Mouse (Mus musculus): Measurements from ENCODE around the gene Tmem131.
A peak's percentile ranks its signal among the peaks of the same experiment; 100 is the strongest.

The Tmem131 gene

DNA sequence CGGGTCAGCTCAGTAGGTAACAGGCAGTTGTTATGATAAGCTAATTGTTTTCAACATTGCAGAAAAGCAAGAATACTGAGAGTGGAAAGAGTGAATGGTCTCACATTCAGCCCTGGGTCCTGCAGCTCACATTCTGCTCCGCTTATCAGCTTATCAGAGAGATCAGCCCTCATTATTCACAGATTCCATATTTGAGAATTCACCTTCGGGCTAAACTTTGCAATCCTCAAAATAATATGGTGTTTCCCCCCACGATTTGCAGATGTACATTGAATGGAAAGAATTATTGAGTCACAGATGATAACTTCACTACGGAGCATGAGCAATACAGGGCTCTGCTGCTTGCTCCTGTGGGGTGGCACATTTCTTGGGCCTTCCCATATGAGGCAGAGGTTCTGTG, 174.7 kb downstream of the Tmem131 start:
- DNase-seq = no peak

DNA sequence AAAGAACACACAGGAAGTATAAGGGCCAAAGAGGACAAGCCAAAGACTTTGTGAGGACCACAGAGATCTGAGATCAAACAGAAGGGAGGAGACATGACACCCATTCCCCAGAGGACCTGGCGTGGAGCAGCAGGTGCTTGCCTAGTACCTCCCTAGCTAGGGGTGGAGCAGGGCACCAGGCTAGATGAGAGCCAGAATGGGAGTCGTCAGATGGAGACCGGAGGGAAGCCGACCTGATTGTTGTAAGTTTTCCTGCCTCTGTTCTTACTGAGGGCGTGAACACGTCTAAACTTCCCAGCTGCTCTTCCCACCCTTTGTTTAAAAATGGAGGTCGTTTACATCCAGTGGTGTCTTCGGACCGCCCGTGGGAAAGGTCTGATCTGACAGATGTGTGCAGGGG, 176.1 kb downstream of the Tmem131 start:
- no peak for DNase-seq

DNA sequence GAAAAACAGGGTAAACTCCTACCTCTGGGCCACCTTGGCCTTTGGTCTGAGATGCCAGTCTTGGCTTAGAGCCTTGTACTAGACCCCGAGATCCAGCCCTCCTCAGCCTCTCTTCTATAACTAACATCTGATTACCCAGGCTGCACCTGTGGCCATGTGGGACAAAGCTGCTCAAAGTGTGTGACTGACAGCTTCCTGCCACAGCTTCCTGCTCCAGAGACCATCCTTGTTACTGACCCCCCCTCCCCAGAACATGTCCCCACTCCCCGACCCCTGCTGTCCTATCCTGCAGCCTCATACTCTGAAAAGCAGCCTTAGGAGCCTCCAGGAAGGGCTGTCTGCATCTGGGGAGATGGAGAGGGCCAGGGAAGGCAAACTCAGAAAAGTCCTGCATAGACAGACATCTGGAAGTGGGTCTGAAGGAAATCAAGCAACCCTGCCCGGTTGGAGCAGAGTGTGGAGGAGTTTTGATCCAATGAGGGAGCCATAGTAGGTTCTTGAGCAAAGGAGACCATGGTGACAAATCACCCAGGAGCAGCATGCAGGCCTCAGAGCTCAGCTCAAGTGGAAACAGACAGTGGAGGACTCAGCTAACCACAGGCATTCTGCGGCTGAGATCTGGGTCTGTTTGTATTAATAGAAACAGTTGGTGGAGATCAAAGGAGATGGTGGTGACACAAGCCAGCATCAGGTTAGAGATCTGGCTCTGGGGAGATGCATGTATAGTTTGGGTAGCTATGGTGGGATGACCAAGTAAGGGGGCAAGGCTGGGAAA, 176.8 kb downstream of the Tmem131 start:
- no peak for DNase-seq

DNA sequence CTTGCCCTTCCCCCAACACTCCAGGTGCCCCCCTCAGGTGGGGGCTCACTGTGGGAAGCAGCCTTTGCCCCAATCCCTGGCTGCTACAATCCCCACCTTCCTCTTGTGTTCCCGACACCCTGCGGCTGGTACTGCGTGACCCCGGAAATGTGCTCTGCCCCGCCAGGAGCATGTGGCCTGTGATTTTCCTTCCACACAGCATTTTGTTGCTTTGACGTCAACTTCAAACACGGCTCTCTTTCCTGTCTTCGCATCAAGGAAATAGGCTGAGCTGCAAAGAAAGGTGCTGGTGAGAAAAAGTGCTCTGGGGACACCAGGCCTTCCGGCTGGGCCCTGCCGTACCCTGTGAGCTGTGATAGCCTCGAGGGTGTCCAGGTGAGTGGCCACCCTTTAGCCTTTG, 181.9 kb downstream of the Tmem131 start, which contains the start of gene Zap70:
Zap70 (plus strand) TSS at position 231 of the 400 bp plus-strand sequence.
- no peak for DNase-seq

DNA sequence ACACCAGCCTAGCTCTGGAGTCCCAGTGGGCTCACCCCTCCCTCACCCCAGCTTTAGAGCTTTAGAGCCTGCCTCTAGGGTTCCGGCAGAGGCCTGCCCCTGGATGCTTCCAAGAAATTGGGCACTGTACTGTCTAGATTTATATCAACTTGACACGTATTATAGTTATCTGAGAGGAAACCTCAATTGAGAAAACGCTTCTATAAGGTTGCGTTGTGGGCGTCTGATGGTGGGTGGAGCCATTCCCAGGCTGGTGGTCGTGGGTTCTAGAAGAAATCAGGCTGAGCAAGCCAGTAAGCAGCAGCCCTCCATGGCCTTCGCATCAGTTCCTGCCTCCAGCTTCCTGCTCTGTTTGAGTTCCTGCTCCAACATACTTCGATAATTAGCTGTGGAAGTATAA, 182.4 kb downstream of the Tmem131 start:
- DNase-seq = no peak

DNA sequence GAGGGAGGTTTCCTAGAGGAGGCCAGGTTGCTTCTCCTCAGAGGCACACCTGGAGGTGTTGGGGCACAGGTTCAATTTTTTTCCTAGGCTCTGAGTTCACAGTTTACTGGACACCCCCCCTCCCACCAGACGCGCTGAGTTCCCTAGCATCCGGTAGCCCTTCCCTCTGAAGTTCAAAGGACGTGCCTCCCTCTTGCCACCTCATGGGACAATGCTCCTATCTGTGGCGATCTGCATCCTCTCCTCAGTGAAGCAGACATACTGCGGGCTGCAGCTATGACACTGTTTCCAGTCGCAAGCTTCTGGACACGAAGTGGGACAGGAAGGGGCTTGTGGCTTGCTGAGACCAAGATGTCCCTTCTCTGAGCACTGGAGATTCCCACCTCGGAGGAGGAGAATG, 183.1 kb downstream of the Tmem131 start:
- no peak for DNase-seq

DNA sequence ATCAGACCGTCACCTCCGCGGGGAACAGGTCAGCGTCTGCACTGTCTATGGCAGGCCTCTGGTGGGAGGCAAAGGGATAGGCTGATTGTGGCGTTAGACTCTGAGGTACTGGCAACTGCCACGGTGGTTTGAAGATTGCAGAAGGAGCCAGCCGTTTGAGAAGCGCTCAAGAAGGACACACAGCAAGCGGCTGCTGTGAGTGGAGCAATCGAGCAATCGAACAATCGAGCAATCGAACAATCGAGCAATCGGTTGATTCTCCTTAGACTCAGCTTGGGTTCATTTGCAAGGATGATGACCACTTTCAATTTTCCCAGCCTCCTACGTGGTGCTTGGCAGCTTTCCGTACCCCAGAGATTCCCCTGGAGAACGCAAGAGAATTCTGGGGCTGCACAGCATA, 184.4 kb downstream of the Tmem131 start:
- no peak for DNase-seq

DNA sequence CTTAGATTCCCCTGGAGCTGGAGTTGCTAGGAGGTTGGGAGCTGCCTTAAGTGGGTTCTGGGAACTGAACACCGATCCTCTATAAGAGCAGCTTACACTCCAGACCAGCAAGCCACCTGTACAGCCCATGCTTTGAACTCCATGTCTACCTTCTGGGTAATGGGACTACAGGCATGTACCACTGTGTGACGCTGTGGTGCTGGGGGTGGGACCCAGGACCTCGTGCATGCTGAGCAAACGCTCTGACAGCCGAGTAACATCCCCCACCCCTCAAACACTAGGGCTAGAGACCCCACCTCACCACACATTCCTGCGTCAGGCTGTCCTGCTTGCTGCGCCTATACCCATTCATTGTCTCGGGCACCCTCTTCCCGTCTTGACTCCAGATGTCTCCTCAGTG, 184.9 kb downstream of the Tmem131 start:
- no peak for DNase-seq

DNA sequence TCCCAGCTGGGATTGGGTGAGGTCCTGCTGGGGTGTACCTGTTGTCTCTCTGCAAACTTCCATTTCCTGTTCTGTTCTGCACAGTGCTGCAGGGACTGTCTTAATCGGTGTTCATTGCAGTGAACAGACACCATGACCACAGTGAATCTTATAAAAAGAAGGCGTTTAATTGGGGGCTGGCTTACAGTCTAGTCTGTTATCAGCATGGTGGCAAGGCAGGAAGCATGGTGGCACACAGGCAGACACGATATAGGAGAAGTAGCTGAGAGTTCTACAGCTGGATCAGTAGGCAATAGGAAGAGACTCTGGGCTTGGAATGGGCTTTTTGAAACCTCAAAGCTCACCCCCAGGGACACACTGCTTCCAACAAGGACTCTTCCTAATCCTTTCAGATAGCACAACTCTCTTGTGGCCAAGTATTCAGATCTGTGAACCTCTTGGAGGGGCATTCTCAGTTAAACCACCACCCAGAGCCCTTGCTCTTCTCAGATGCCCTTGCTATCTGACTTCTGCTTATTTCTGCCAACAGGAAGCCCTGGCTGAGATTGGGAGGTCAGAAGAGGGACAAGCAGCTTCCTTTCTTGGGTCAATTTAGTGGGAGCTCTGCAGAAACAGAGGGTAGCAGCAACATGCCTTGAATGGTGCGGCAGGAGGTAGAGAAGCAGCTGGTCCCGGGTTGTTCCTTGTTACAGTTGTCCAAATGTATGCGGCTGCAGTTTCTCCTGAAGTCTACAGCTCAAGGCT, 189.4 kb downstream of the Tmem131 start:
- DNase-seq = no peak

DNA sequence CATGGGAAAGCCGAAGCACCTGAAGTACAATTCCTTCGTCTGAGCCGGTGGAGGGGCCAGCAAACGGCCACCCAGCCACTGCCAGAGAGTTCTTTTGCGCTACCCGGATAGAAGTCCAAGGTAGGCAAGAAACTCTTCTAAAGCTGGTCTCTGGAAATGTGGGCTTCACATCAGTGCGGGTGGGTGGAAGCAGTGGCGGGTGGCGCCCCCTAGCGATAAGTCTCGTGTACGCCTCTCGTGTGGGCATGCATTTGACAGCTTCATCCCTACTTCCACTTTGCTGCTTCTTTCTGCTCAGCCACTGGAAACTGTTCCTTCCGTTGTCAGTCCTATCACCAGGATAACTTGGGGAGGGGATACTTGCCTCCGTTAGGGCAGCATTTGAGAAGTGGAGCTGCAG, 197.0 kb downstream of the Tmem131 start:
- peak; percentile 18 for DNase-seq

DNA sequence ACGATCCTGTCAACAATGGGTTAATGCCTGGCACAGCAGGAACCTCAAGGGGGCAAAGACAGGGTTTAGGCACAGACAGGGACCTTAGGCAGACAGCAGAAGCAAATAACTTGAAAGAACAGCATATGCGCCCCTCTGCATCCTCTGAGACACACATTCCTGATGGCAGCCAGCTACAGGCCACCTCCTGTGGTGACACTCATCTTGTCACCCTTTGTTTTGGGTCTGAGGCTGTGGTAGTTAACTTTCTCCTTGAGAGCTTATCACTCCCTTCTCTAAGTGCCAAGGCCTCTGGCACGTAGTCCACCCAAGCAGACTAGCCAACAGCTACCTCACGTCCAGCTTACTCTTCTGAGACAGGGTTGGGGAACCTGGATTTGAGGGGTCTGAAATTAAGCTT, 197.8 kb downstream of the Tmem131 start:
- no peak for DNase-seq

DNA sequence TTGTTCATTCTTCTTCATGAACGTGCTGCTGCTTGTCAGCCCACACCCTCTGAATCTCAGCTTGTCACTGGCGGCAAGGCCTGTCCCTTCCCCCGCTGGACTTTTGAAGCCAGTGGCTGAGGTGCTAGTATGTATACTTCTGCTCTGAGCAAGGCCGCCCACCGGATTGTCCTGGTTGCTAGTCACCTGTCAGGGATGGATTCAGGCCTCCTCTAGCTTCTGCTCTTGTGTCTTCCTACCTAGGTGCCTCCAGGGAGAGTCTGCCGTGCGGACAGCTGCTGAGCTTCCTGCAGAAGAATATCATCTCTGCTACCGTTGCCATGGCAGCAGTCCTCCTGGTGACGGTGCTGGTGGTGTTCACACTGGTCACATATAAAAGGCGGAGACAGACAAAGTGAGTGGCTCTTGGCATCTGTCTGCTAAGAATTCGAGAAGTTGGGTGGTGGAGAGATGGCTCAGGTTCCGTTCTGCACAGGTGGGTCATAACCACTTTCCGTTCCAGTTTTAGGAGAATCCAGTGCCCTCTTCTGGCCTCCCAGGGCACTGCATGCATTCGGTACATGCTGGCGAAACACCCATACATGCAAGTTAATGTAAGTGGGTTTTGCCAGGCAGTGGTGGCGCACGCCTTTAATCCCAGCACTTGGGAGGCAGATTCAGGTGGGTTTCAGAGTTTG, 199.1 kb downstream of the Tmem131 start:
- peak; percentile 89 for DNase-seq

DNA sequence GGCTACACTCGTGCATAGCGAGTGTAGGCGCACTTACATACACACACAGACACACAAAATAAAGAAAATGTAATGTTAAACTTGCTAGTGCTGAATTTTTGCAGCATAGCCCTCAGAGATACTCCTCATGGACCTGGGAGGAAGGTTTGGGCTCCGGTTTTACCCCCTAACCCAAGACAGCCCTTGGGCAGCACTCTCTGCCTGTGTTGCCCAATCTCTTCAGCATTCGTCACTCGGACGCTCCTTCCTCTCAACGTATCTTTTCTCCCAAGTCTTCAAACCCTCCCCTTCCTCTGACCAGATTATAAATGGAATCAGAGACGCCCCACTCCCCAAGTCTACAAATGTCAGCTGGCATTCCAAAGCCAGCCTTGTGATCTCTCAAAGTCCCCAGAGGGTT, 200.4 kb downstream of the Tmem131 start:
- DNase-seq = no peak
